Mouse (Mus musculus): ENCODE measurements at regions not wholly inside any gene's neighbourhood (a gene's known extent, or its start where the extent isn't known, plus 50 kb on each side); places are given as distances from the start of the nearest gene placed in this dataset.

DNA sequence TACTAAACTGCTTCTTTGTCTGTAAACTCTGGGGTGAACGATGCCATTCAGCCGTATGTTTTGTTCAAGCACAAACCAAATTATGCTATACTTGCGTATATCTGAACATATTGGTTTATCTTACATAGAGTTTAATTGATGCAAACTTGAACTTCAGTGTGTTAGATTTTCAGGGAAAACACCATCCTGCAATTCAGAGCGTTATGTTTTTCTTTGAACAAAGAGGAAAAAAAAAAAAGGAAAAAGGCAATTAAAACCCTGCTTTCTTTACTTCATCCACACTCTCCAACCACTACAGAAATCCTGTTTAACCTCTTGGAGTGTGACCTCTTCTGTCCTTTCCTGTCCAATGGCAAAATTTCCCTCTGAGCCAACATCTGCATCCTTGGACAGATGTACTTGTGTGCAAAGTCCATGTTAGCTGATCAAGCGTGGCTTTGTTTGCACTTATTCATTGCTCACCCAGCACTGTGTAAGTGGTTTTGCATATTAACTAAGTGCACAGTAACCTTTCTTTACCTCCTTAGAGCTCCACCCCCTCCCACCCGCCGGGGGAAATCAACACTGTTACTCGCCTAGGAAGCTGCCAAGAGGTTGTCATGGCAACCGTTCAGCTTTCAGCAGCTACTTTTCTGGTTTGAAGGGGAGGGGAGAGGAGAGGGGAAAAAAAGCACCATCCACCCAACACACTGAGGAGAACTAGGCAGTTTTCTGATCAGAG lies 174.4 kb upstream of the Klf12 start:
- peak; percentile 64 for DNase-seq (ENCODE audit: low spot score)

DNA sequence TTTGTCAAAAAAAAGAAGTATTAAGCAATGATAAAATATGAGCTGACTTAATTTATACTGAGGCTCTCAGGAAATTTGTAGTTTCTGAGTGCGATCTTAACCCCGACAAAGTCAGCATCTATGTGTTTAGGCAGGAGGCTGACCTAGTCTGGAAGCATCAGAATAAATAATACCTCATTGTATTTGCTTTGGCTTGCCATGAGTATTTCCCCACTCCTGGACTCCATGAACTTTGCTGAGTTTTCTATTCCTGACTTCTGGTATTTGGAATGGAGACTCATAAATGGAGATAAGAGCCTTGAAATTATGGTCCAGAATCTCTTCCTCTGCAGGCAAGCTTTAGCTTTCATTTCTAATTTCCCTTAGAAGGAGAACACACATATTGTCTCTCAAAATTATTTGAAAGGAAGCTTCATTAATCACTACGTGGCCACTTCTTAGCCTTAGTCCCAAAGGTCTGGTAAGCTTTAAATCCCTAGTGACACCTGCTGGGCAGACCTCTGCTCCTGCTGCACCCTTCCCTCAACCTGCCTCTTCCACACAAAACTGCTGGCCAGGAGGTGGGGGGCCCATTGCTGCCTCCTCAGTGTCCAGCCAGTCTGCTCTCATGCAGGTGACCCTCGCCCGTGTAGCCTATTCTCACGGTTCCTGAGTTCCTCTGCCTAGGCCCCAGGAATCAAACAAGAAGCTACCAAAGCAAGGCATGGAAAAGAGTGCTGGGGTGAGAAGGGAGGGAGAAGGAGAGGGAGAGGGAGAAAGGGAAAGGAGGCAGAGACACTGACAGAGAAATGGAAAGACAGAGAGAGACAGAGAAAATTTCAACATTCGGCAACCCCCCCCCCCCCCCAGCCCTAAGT lies 173.6 kb upstream of the Klf12 start:
- no peak for DNase-seq (ENCODE audit: low spot score)

DNA sequence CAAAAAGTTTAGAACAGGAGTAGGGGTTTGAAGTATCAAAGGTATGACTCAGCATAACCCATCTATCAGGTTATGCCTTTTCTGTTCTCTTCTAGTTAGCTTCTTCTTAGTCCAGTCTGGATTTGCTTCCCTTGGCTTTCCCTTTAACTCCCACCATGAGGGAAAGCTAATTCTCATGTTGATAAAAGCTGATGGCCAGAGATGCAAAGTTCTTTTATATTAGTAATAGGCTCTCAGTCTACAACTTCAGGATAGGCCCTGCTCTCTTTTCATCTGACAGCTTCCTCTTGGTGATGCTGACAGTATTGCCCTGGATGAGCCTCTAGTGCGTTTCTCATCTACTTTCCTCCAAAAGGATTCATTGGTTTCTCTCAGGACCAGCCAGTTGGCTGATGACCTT lies 161.7 kb upstream of the Klf12 start:
- DNase-seq (ENCODE audit: low spot score): no peak

DNA sequence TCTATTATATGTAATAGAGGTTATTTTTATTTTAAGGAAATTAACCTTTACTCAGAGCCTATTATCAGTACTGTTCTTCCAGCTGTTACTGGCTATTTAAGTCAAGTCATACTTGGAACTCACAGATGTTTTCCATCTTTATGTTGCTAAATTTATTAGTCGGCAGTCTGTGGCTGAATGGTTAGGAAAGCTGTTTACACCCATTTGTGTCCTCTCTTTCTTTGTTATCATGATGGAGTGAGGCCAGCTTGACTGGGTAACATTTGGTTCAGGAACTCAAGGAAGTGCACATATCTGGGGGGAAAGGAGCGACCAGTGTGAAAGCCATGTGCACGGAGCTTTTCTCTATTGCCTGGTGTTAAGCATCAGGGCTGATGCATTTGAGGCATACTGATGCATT lies 160.4 kb upstream of the Klf12 start:
- no peak for DNase-seq (ENCODE audit: low spot score)

DNA sequence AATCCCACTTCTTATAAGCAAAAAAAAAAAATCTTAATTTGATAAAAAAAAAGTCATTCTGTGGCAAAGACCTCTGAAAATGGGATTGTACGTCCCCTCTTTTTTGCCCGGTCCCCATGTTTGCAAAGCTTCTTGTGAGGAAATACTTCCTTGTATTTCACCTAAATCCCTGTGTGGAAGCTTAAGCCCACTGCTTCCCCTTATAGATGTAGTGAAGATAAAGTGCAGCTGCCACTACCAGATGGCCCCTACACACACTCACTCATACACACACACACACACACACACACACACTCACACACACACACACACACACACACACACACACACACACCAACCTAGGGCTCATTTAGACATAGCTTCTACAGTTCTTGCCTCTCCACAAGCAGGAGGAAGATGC lies 159.6 kb upstream of the Klf12 start:
- DNase-seq (ENCODE audit: low spot score): no peak

DNA sequence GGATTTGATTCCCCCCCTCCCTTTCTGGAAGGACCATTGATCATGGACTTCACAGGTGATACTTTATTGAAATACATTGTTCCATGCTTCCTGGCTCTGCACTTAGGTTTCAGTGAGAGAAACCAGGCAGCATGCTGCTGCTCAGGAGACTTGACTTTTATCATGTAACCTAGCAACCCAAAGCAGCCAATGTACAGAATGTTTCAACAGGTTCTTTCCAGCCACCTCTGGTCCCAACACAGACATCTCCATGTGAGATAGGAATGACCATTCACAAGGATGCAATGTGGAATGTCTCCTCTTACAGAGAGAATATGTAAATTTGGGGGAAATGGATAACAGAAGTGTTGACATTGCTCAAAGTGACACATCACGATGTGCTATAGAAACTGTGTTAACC lies 153.1 kb upstream of the Klf12 start:
- no peak for DNase-seq (ENCODE audit: low spot score)

DNA sequence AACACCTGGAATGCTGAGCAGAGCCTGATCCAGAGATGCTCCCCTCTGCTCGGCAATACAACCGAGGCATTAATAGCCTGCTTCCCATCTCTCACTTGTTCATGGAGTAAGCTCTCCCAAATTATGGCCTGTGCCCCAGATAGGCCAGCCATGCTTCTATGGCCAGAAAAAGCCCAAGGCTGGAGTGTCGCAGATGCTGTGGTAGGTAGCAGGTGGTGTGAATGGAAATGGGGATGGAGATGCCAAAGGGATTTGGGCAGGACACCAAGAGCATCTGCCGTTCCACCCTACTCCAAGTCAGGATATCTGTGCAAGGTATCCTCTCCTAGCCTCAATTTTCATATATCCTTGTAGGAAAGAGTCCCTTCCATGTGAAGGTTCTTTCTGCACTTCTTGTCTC lies 145.2 kb upstream of the Klf12 start:
- no peak for DNase-seq (ENCODE audit: low spot score)

DNA sequence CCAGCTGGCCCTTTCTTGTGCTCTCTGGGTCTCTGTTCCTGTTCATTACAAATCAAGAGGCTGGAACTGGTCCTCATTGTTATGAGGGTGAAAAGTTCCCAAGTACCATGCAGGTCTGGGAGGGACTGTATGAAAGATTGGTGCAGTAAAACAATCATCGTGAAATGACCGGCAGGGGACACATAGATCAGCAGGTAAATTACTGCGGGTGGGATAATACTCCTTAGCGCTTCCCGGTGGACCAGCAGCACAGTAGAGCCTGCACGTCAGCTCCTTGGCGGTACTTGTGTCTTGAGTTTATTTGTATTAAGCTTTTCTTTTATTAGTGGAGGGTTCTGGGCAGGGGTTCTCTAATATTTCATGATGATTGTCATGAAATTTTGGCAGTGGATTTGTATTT lies 141.9 kb upstream of the Klf12 start:
- no peak for DNase-seq (ENCODE audit: low spot score)

DNA sequence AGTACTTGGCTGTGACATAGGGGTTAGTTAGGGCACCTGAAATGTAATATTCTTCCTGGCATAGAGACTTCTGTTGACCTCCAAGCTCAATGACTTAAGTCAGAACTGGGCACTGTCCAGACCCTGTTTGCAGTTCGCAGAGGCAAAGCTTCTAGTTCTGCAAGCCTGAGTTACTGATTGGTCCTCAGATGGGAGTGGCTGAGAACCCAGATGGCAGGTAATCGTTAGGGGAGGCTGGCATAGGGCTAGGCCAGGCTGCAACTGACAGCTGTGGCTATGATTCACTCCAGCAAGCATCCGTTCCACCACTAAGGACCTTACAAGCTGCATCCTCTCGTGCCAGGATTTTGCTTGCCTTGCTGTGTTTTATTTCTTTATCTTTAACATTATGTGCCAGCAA lies 139.3 kb upstream of the Klf12 start:
- no peak for DNase-seq (ENCODE audit: low spot score)

DNA sequence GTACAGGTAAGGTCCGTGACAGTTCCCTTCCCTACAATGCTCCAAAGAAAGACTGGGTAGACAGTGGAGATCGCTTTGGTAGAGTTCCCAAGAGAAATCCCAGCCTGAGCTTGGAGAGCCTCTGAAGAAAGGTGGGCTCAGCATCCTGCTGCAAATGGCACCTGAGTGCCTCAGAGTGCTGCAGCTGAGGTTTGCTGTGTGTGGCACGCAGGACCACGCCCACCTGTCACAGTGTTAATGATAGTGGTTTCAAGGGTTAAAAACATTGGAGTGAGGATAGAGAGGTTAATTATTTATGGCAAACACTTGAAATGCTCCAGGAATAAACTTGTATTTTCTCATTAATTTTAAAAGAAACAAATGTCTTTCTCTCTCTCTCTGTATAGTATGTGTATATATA lies 137.2 kb upstream of the Klf12 start:
- no peak for DNase-seq (ENCODE audit: low spot score)

DNA sequence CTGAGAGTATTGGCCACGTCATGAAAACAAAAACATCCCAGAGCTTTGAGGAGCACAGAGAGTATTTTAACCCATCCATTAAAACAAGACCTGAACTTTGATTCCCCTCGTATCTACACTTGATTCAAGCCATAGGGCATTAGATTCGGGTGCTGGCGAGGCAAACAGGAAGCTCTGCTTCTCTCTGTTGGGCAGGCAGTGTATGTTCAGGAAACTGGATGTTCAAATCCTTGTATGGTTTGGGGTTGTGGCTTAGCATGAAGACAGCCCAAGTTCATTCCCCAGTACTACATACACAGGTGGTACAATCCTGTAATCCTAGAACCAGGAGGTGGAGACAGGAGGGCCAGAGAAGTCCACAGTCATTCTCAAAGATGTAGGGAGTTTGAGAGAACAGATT lies 130.6 kb upstream of the Klf12 start:
- DNase-seq (ENCODE audit: low spot score): no peak

DNA sequence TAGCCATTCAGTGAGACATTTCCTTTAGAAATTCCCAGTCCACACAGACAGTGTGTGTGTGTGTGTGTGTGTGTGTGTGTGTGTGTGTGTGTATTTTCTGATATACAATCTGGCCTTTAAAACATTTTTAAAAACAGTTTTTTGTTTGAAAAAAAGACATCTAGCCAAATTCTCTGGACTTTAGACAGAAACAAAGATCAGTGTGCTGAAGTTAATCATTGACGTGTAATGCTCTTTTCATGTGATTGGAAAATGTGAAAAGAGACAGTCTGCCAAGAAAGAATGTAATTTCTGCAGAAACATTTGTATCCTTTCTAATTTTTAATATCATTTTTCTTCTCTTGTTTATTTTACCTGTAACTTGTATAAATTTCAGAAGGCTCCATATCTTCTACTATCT lies 127.7 kb upstream of the Klf12 start:
- no peak for DNase-seq (ENCODE audit: low spot score)

DNA sequence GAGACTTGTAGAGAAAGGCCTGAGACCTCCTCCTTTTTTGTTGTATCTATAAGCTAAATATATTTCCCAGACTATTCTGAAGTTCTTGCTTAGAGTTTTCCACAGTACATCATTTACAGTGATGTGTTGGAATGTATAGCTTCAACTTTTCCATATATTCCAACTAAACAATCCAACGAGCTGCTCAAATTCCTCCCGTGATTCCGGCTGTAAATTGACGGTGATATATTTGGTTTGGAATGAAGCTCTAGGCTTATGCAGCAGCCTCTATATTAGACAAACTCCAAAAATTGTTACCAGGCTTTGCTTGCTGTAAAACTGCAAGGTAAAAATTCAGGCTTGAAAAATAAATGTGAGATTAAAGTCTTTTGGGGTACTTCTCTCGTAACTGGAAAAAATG lies 112.7 kb upstream of the Klf12 start:
- no peak for DNase-seq (ENCODE audit: low spot score)

DNA sequence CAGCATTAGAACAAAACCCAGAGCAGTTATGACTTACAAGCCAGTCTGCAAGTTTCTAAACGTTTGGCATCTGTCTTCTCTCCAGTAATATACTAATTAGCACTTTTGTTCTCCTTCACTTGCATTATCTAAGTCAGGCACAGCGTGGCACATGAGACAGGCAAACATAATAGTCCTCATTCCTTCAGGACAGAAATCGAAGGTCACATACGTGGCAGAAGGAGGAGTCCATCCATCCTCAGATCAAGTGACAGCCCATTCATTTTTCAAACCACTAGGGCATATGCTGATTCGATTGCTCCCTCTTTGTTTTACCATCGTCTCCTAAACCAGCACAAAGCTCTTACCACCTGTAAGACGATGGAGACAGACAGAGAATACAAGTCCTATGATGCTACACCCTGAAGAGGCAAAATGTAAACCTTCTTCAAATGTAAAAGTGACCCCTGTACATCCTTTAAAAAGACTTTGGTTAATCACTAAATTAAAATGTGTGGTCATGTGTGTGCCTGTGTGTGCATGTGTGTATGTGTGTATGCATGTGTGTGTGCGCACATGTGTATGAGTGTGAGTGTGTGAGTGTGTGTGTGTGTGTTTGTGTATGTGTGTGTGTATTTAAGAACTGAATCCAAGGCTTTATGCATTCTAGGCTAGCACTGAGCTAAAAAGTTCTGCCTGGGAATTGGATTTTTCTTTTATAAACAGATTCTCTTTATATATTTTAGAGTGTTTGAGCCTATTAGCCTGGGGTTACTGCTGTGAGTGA lies 90.9 kb upstream of the Klf12 start:
- no peak for DNase-seq (ENCODE audit: low spot score)

DNA sequence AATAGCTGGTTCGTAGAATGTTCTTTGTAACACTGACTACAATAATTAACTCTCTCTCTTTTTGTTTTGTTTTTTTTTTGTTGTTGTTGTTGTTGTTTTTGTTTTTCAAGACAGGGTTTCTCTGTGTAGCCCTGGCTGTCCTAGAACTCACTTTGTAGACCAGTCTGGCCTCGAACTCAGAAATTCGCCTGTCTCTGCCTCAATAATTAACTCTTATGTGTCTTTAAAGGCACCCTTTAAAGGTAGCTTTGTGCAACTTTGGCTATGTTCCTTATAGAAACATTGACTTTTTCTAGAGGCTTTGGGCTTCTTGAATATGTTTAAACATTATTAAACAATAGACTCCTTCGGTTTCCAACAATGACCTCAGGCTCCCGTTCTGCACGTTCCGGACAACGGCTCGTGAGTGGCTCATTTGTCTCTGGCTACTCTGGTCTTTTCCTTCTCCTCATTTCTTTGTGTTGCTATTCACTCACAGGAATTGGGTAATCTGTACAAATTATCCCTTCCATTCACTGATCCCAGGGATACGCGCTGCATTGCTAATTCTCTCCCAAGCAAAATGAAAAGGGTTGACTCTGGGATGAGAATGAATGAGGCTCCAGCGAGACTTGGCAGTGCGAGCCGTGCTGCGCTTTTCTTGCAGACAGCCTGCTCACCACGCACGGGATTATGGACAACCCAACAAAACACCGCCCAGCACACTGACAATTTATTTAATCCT lies 90.2 kb upstream of the Klf12 start:
- no peak for DNase-seq (ENCODE audit: low spot score)

DNA sequence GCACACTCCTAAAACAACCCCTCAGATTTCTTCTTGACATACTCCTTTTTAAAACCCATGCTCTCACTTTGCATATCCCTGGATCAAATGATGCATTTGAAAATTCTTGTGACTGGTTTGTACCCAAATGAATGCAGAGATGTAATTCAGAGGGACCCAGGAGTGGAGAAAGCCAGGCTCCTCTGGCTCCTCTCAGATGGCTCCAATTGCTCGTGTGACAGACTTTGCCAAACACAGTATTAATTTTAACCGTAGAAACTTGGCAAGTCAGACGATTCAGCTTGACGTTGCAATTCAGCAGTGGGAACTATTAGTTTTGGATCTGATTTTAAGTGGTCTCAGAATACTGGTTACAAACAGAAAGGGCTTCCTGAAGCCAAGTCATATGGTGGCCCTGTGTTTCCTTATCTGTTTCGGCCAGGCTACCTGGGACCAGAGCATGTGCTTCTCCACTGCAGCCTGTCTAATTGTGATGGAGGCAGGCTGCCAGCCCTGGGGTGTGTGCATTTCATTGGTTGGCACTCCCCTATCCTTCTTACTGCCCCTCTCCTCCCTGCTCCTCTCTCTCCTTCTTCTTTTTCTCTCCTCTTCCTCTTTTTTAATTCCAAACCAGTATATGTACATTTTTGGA lies 81.9 kb upstream of the Klf12 start:
- no peak for DNase-seq (ENCODE audit: low spot score)

DNA sequence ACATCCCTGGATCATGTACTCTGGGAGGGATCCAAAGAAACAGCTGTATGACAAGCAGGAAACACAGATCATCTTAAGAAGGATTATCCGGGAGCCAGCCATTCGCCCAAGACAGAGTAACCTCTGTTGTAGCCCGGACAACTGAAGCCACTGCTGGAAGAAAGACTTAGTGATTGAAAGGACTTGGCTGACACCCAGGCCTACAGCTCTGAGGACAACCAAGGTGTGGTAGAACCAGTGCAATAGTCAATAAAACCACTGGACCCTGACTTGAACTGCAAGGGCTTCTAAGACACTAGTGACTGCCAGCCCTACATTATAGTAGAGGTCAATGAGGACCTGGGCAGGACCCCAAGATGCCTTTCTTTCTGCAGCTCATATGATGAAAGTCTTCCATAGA lies 78.3 kb upstream of the Klf12 start:
- DNase-seq (ENCODE audit: low spot score): no peak

DNA sequence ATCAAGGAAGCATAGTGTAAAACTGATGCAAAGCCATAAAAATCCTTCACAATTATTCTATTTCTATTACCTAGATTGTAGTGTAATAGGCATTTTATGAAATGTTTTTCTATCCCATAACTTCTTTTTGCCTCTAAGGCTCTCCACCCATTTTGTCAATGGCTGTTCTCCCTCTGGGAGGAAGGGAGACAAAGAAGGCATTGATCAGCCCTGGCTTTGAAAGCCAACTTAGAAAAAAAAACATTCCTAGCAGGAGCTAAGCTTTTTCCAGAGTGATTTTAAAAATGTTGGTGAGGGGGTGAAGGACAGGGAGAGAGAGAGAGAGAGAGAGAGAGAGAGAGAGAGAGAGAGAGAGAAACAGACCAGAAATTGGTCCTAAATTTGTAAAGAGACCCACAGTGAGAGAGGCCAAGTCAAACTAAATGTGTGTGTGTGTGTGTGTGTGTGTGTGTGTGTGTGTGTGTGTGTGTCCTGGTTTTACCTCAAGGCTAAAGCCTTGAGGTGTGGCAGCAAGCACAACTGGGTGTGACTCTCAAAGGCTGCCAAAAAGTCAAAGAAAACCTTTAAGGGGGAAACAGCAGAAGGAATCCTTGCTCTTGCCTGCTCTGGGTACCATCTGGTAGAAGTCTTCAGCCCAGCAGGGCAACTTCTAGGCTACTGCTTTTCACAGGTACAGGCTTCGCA lies 77.0 kb upstream of the Klf12 start:
- no peak for DNase-seq (ENCODE audit: low spot score)

DNA sequence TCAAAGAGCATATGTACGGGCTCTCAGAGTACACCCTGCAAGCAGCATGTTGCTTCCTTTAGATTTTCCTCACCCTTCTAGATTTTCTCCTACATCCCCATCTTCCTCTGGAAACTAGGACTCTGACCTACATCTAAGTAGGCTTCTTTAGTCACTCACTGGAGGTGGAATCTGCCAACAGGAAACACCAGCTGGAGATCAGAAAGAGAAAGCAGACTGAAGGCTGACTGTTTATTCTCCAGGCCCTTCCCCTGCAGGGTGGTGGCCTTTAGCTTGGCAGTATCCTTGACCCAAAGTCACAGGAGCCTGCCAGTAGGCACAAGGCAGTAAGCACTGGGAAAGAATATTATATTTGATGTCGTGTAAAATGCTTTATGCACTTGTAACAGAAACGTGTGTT lies 75.4 kb upstream of the Klf12 start:
- no peak for DNase-seq (ENCODE audit: low spot score)

DNA sequence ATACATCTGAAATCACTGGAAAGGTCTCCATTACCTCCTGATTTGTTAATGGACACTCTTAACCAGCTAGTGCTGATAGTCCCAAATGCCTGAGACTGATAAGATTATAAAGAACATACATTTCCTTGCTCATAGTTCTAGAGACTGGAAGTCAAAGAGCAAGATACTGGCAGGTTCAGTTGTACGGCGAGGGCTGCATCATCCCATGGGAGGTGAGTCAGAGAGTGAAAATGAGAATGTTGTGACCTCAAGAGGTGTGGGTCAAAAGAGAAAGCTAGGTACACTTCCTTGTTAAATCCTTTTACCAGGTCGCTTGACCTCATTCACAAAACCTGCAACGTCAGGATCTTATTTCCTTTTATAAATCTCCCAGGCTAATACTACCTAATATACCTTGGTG lies 72.7 kb upstream of the Klf12 start:
- DNase-seq (ENCODE audit: low spot score): no peak

DNA sequence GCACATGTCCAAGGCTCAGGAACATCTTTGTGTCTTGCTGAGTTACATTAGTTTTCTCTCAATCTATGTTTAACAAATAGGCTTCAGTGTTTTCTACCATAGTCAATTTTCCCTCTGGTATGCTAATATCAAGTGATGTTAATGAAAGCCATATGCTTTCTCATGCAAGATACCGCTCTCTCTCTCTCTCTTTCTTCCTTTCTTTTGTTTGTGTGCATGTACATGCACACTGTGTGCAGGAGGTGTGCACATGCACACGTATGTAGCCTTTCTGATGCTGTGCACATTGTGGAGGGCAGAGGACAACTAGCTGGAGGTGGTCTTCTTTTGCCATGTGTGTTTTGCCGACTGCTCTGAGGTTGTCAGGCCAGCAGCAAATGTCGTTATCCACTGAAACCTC lies 69.0 kb upstream of the Klf12 start:
- no peak for DNase-seq (ENCODE audit: low spot score)

All from layer of hippocampus, adult 9-10 months (tissue).